Mouse (Mus musculus) forebrain, postnatal 0 days (tissue): ENCODE measurements around the gene Mipol1. TPM values are rescaled to one million over a fixed set of nuclear protein-coding genes. Genes with fewer than 3 reads are reported as not detected.
A peak's percentile ranks its signal among the peaks of the same experiment; 100 is the strongest.

ENCODE experiments used
- ATAC-seq: fragments of 200-750 bp; cut with Nextera tagmentation; 2 replicates; pipeline ENCODE4 v1.8.0; 2017; ENCODE audit warnings: mild to moderate bottlenecking, moderate library complexity
- DNase-seq: peaks from one replicate; pipeline ENCODE4 v3.0.0-alpha.2; 2015
- H3K27ac ChIP-seq: fragments of 300-500 bp; sonication (generic); 2 replicates; pipeline ENCODE4 v1.5.1; 2014; ENCODE audit warnings: low read depth, mild to moderate bottlenecking, antibody characterized with exemption, low read length, moderate library complexity, mixed read lengths
- H3K27me3 ChIP-seq: fragments of 300-500 bp; sonication (generic); 2 replicates; pipeline ENCODE4 v1.6.1; 2014; ENCODE audit warnings: mild to moderate bottlenecking, low read length, mixed read lengths; ENCODE audit not compliant: insufficient read depth
- H3K36me3 ChIP-seq: fragments of 300-500 bp; sonication (generic); 2 replicates; pipeline ENCODE4 v1.6.1; 2014; ENCODE audit warnings: mild to moderate bottlenecking, moderate library complexity; ENCODE audit not compliant: insufficient read depth
- H3K4me1 ChIP-seq: fragments of 300-500 bp; sonication (generic); 2 replicates; pipeline ENCODE4 v1.6.1; 2014; ENCODE audit warnings: antibody characterized with exemption; ENCODE audit not compliant: insufficient read depth
- H3K4me2 ChIP-seq: fragments of 300-500 bp; sonication (generic); 2 replicates; pipeline ENCODE4 v1.6.1; 2014; ENCODE audit warnings: low read depth, mild to moderate bottlenecking, moderate library complexity
- H3K4me3 ChIP-seq: fragments of 300-500 bp; sonication (generic); 2 replicates; pipeline ENCODE4 v1.5.1; 2014; ENCODE audit warnings: low read depth, low read length, mixed read lengths
- H3K9ac ChIP-seq: fragments of 300-500 bp; sonication (generic); 2 replicates; pipeline ENCODE4 v1.6.1; 2014; ENCODE audit warnings: mild to moderate bottlenecking
- H3K9me3 ChIP-seq: fragments of 300-500 bp; sonication (generic); 2 replicates; pipeline ENCODE4 v1.6.1; 2016; ENCODE audit warnings: low read length
- CTCF ChIP-seq: sonication (generic); IDR thresholded peaks from 2 replicates; pipeline ENCODE4 v1.5.1; 2016; ENCODE audit warnings: antibody characterized with exemption, control low read depth, low read depth
- WGBS: fragments of 180-500 bp; shearing (Covaris S2); extraction: QIAGEN DNeasy Blood & Tissue Kit; methylation state at CpG from one replicate; pipeline ENCODE4 v1.1.7; 2014; 5-methylcytosine and 5-hydroxymethylcytosine counted together
- polyA plus RNA-seq: library from polyadenylated mRNA; unstranded; fragments of >200 nt; fragmentation: Nextera tagmentation; extraction: Ambion mirVana; gene quantifications from 2 replicates; pipeline ENCODE4 v1.2.1, GENCODE M21; 2015
- total RNA-seq: library from RNA; depleted of rRNA; stranded (reverse); fragments of >200 nt; gene quantifications from 2 replicates; pipeline ENCODE4 v1.2.3, GENCODE M21; 2014; rRNA removed

Mipol1 gene
- total and polyA plus RNA-seq, 2 experiments from 2014 or later: 4.5 to 7.1 TPM

DNA sequence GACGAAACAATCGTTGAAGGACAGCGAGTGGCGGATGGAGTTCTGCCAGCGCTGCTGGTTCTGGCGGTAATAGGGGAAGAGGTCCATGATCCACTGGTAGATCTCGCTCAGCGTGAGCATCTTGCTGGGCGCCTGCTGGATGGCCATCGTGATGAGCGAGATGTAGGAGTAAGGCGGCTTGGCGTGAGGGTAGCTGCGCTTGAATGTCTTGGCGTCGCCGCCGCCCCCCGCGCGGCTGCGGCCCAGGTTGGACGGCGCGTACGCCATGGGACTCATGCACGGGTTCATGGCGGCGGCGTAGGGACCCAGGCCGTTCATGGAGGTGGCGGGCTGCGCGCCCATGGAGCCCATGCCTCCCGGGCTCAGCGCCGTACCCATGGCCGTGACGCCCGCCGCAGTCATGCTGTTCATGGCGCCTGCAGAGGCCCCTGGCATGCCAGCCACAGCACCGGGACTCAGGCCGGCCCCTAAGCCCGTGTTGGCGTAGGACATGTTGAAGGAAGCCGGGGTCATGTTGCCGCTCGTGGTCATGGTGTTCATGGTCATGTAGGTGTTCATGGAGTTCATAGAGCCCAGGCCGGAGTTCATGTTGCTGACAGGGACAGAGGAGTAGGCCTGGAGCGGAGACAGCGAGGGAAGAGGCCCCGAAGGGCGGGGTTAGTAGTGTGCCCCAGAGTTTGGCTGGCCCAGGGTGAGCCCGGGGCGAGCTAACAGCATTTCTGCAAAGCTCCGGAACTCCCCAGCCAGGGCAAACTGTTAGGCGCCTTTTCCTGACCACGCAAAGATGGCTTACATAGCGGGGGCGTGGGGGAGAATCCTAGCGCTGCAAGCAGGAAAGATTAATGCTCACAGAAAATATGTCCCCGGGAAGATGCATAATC lies 312.8 kb downstream of the Mipol1 start:
- no peak overlapping the region for H3K4me2 ChIP-seq
- H3K36me3 ChIP-seq: no peaks in the 10 kb centered on the region
- H3K27ac ChIP-seq: no peak overlapping the region
- H3K9ac ChIP-seq: no peak overlapping the region
- no peaks in the 10 kb centered on the region for H3K9me3 ChIP-seq
- H3K4me3 ChIP-seq: no peak overlapping the region
- 6% methylated on average over 63 of the region's 63 CpGs for WGBS
- DNase-seq (no peak), ATAC-seq (0 out of 2 replicates have a peak, but pooled peaks have one; percentile 12)
- no peaks in the 10 kb centered on the region for H3K4me1 ChIP-seq
- no peak for TF ChIP-seq CTCF
- H3K27me3 ChIP-seq: peaks cover 65% of the 10 kb centered on the region

DNA sequence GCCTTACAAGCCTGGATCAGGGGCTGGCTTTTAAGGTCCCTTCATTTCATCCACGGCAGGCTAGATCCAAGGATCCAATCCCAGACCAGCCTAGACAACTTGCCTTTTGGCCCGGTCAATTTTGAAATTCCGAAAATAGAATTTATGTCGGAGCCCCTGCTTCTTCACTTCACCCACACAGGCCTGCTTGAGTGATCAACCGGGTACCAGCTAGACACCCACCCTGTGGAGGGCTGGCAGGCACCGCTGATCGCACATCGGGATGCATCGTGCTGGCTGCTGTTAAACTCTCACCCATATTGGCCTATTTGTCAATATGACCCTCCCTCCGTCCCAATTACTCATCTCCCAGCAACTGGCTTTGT lies 313.4 kb downstream of the Mipol1 start:
- H3K9ac ChIP-seq: no peak overlapping the region
- no peak overlapping the region for H3K4me2 ChIP-seq
- no peak for TF ChIP-seq CTCF
- H3K4me3 ChIP-seq: no peak overlapping the region
- H3K27ac ChIP-seq: no peak overlapping the region
- ATAC-seq (no peak), DNase-seq (peak; percentile 35)
- peaks cover 71% of the 10 kb centered on the region for H3K27me3 ChIP-seq
- no peaks in the 10 kb centered on the region for H3K4me1 ChIP-seq
- WGBS: 6% methylated on average over 10 of the region's 10 CpGs
- no peaks in the 10 kb centered on the region for H3K36me3 ChIP-seq
- H3K9me3 ChIP-seq: no peaks in the 10 kb centered on the region

DNA sequence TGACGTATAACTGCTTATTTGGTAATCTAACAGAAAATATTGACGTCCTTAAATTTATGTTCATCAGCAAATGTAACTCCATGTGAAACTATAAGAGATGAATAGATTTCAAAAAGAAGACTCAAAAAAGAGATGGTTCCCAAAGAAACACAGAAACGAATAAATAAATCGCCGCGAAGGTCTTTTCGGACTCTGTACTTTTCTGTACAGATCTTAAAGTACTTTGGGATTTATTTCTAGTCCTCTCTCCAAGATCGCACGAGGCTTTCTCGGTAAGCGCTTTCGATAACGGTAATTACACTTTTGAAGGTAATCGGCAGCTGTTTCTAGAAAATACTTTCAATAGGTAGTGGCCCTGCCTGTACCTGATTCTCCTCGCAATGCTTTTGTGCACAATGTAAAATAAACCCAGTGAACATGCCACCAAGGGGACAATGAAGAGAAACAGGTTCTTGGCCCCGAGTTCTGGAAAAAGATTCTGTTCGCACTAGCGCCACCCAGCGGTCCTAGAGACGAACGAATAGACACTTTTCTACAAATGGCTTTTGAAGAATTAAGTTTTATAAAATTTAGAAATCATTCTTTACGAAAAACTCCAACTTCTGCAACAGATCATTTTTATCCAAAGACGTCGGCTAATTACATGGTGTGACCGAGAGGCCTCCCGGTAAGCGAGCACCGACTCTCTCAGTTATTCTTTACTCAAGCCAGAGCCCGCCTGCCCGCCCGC lies 314.6 kb downstream of the Mipol1 start:
- no peaks in the 10 kb centered on the region for H3K4me1 ChIP-seq
- DNase-seq: peak; percentile 82
- H3K9me3 ChIP-seq: no peaks in the 10 kb centered on the region
- H3K9ac ChIP-seq: no peak overlapping the region
- 0 out of 2 replicates have a peak overlapping the region, but pooled peaks have one; percentile 36 for H3K4me3 ChIP-seq
- WGBS: 2% methylated on average over 31 of the region's 31 CpGs
- ATAC-seq: no peak
- H3K36me3 ChIP-seq: no peaks in the 10 kb centered on the region
- H3K27ac ChIP-seq: no peak overlapping the region
- H3K4me2 ChIP-seq: peak overlapping the region; percentile 71
- peak; percentile 50 for TF ChIP-seq CTCF
- peaks cover 79% of the 10 kb centered on the region for H3K27me3 ChIP-seq

DNA sequence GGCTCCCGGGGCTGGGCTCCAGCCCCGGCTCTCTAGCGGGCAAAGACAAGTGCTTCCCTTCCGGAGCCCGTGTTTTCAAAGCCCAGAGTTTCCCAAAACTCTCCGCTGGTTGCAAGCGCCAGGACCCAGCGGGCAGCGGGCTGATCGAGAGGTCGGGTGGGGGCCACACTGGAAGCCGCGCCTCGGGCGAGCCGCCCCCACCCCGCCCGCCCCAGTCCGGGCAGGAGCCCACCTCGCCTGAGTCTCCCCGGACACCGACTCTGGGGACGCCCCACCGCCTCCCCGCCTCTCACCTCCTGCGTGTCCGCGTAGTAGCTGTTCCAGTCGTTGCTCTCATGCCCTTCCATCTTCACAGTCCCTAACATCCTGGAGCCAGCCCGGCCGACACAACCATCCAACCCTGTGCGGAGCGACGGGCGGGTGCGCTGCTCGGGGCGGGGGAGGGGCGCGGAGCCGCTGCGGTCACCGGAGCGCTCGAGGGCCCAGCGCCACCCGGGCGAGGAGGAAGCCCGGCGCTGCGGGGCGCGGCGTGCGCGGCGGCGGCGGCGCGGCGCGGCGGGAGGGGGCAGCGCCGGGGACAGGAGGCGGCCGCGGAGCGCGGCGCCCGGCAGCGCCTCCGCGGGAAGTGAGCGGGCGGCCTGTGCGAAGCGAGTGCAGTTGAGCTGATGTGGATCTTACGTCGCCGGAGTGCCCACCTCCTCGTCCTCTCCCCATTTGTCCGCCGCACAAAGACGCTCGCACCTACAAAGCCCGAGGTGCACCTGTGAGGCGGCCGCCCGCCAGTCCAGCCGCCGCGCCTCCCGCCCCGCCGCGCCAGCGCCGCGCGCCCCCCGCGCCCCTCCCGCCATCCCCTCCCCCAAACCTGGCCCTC lies 315.4 kb downstream of the Mipol1 start:
- Histone ChIP-seq H3K27me3 (peaks cover 85% of the 10 kb centered on the region), H3K27ac (no peak overlapping the region), H3K36me3 (no peaks in the 10 kb centered on the region), H3K9me3 (no peaks in the 10 kb centered on the region), H3K4me3 (peak overlapping the region; percentile 36), H3K9ac (0 out of 2 replicates have a peak overlapping the region, but pooled peaks have one; percentile 10), H3K4me2 (peak overlapping the region; percentile 71), H3K4me1 (no peaks in the 10 kb centered on the region)
- 3% methylated on average over 93 of the region's 106 CpGs for WGBS
- ATAC-seq (peak; percentile 25), DNase-seq (no peak)
- no peak for TF ChIP-seq CTCF

Other genes with a start within 250 kb of the Mipol1 start
- 0.19 TPM in 1 of 2 replicates, not detected in the other for gene Slc25a21, start 33.0 kb upstream of the Mipol1 start, total RNA-seq
- 0.26 and 0.29 TPM in 2 replicates for gene Slc25a21, start 33.0 kb upstream of the Mipol1 start, polyA plus RNA-seq
- gene Prps1l3, start within 50 bp of the Mipol1 start, total RNA-seq: 25.3 and 27.9 TPM in 2 replicates
- gene Prps1l3, start within 50 bp of the Mipol1 start, polyA plus RNA-seq: 12.3 and 15.7 TPM in 2 replicates